24 mouse cellular contexts compared by ENCODE assay signal in the genomic region with DNA sequence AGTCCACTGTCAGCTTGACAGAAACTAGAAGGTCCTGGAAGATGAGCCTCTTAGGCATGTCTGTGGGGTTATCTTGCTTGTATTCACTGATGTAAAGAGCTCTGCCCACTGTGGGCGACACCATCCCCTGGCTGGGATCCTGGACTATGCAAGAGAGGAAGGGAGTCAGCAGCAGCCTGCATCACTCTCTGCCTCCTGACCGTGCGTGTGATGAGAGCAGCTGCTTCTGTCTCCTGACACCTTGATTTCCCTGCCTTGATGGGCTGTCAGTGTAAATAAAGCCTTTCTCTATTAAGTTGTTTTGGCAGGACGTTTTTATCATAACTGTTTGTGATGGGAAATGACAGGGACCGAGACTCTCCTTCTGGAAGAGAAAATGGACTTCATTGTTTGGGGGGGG.
DNase-seq lines count a peak whose midpoint lies in the region; ATAC-seq lines count a peak whose summit lies in the region.
"Had no signal": no experiment of that assay in that cellular context is flagged by ENCODE, and none has a peak within 500 bp of the region (broad histone marks: within the 10 kb centered on the region; RNA-seq: fewer than 3 reads in every experiment).

No protein-coding gene starts in this region.

- peaks cover 4% of the 10 kb centered on the region; the same call in 1 of the 2 replicates for H3K9me3 ChIP-seq in heart, embryonic 16.5 days (replicated peaks; ENCODE audit: control insufficient read depth, low read length)
- no peaks in the 10 kb centered on the region for H3K9me3 ChIP-seq in midbrain, embryonic 11.5 days (ENCODE audit: control insufficient read depth, low read length)
- no peaks in the 10 kb centered on the region for H3K9me3 ChIP-seq in midbrain, embryonic 15.5 days
- no peaks in the 10 kb centered on the region for H3K9me3 ChIP-seq in intestine, embryonic 15.5 days
- H3K9me3 ChIP-seq: hindbrain, embryonic 15.5 days had no signal

- H3K36me3 ChIP-seq in heart, embryonic 16.5 days (ENCODE audit: control insufficient read depth, insufficient read depth), result 0 out of 2 replicates have a peak, but pooled peaks cover 3% of the 10 kb centered on the region
- H3K36me3 ChIP-seq in midbrain, embryonic 11.5 days (ENCODE audit: control insufficient read depth, insufficient read depth, low read length), result no peaks in the 10 kb centered on the region
- no peaks in the 10 kb centered on the region for H3K36me3 ChIP-seq in midbrain, embryonic 15.5 days (replicated peaks)
- H3K36me3 ChIP-seq in intestine, embryonic 15.5 days, result no peaks in the 10 kb centered on the region
- H3K36me3 ChIP-seq: hindbrain, embryonic 15.5 days had no signal

- WGBS in heart, embryonic 16.5 days, result 76% methylated on average over 5 of the region's 5 CpGs
- 87% methylated on average over 5 of the region's 5 CpGs for WGBS in midbrain, embryonic 11.5 days
- WGBS in midbrain, embryonic 15.5 days, result 90% methylated on average over 5 of the region's 5 CpGs
- 93% methylated on average over 5 of the region's 5 CpGs for WGBS in intestine, embryonic 15.5 days

- H3K4me2 ChIP-seq in heart, embryonic 16.5 days (ENCODE audit: low read depth, low read length), result no peak overlapping the region
- no peak overlapping the region for H3K4me2 ChIP-seq in midbrain, embryonic 11.5 days
- H3K4me2 ChIP-seq in midbrain, embryonic 15.5 days, result no peak overlapping the region
- H3K4me2 ChIP-seq in intestine, embryonic 15.5 days (replicated peaks), result no peak overlapping the region
- H3K4me2 ChIP-seq: forebrain, embryonic 13.5 days; heart, embryonic 11.5 days; hindbrain, embryonic 15.5 days had no signal

- intact Hi-C loops in heart, postnatal 36 days (cut with DNase I), result loop anchor here (10.0 kb wide), 1 partner anchor 163 kb away; no protein-coding TSS in a partner anchor

- no peak overlapping the region for H3K4me3 ChIP-seq in heart, embryonic 16.5 days (ENCODE audit: low read length)
- H3K4me3 ChIP-seq in midbrain, embryonic 11.5 days (ENCODE audit: low read depth, low read length), result no peak overlapping the region
- no peak overlapping the region for H3K4me3 ChIP-seq in midbrain, embryonic 15.5 days
- H3K4me3 ChIP-seq in intestine, embryonic 15.5 days (replicated peaks), result no peak overlapping the region
- H3K4me3 ChIP-seq: forebrain, embryonic 13.5 days; hindbrain, embryonic 15.5 days; layer of hippocampus, adult 2 months had no signal

- ATAC-seq in heart, embryonic 16.5 days (replicated peaks; ENCODE audit: extremely low read depth, insufficient read depth, low FRiP score), result no peak
- ATAC-seq in midbrain, embryonic 11.5 days (ENCODE audit: low FRiP score), result no peak
- ATAC-seq in midbrain, embryonic 15.5 days (replicated peaks), result no peak
- ATAC-seq in intestine, embryonic 15.5 days, result no peak
- ATAC-seq: forebrain, embryonic 13.5 days; inflammation-experienced regulatory T-cells, adult 6 months; Patski had no signal

- H3K27ac ChIP-seq in heart, embryonic 16.5 days (ENCODE audit: low read length), result 0 out of 2 replicates have a peak overlapping the region, but pooled peaks have one; percentile 21
- H3K27ac ChIP-seq in midbrain, embryonic 11.5 days (ENCODE audit: low read depth, low read length), result no peak overlapping the region
- H3K27ac ChIP-seq in midbrain, embryonic 15.5 days, result no peak overlapping the region
- H3K27ac ChIP-seq in intestine, embryonic 15.5 days, result no peak overlapping the region
- H3K27ac ChIP-seq: forebrain, embryonic 13.5 days; hindbrain, embryonic 15.5 days; layer of hippocampus, adult 2 months had no signal

- H3K4me1 ChIP-seq in heart, embryonic 16.5 days (ENCODE audit: control insufficient read depth, insufficient read depth, low read length), result peaks cover 24% of the 10 kb centered on the region
- no peaks in the 10 kb centered on the region for H3K4me1 ChIP-seq in midbrain, embryonic 11.5 days (ENCODE audit: control insufficient read depth, insufficient read depth, low read length)
- H3K4me1 ChIP-seq in midbrain, embryonic 15.5 days, result no peaks in the 10 kb centered on the region
- peaks cover 7% of the 10 kb centered on the region; the same call in 1 of the 2 replicates for H3K4me1 ChIP-seq in intestine, embryonic 15.5 days (replicated peaks)
- H3K4me1 ChIP-seq: forebrain, embryonic 13.5 days had no signal

- no peaks in the 10 kb centered on the region for H3K27me3 ChIP-seq in heart, embryonic 16.5 days (ENCODE audit: control insufficient read depth, insufficient read depth, low read length)
- H3K27me3 ChIP-seq in midbrain, embryonic 11.5 days (ENCODE audit: control insufficient read depth, insufficient read depth, low read length), result no peaks in the 10 kb centered on the region
- H3K27me3 ChIP-seq in midbrain, embryonic 15.5 days (replicated peaks), result no peaks in the 10 kb centered on the region
- no peaks in the 10 kb centered on the region for H3K27me3 ChIP-seq in intestine, embryonic 15.5 days (replicated peaks)
- H3K27me3 ChIP-seq: forebrain, embryonic 13.5 days; hindbrain, embryonic 15.5 days; Patski had no signal

- no peak overlapping the region for H3K9ac ChIP-seq in heart, embryonic 16.5 days (ENCODE audit: low read length)
- no peak overlapping the region for H3K9ac ChIP-seq in midbrain, embryonic 11.5 days (ENCODE audit: low read length)
- H3K9ac ChIP-seq in midbrain, embryonic 15.5 days, result no peak overlapping the region
- no peak overlapping the region for H3K9ac ChIP-seq in intestine, embryonic 15.5 days
- H3K9ac ChIP-seq: forebrain, embryonic 13.5 days; hindbrain, embryonic 15.5 days had no signal

- no peak for DNase-seq in heart, postnatal 36 days
- peak; percentile 45 for DNase-seq in midbrain, embryonic 11.5 days (ENCODE audit: low spot score, missing footprints)
- peak; percentile 23 for DNase-seq in lung, postnatal 25 days (ENCODE audit: low spot score)
- DNase-seq in neural tube, embryonic 10.5 days (ENCODE audit: extremely low spot score, low spot score), result no peak
- DNase-seq: adrenal gland, postnatal 10 days; cerebellum, adult 11 months; cerebellum, adult 9-10 months; cerebellum, postnatal 36 days; gastrocnemius, postnatal 14 days; kidney, adult 18-20 months; kidney, postnatal 36 days; left cerebral cortex, postnatal 4 days; midbrain, embryonic 14.5 days; spleen, adult 18-20 months; thymus, postnatal 25 days had no signal

Comparison
In these comparisons a context has a peak if more than half of its experiments do, and no peak if none do; other contexts are left out.
1. DNase-seq: peak in midbrain, embryonic 11.5 days (single experiment) and lung, postnatal 25 days (single experiment); none in heart, postnatal 36 days (0 of 2) and neural tube, embryonic 10.5 days (single experiment).